Comparison of ENCODE assay signal across 8 mouse cellular contexts in genomic region chr11:88086737-88087627, GRCm38 (mm10). TPM values are rescaled to one million over a fixed set of nuclear protein-coding genes. Genes with fewer than 3 reads are reported as not detected.
DNase-seq lines count a peak whose midpoint lies in the region; ATAC-seq lines count a peak whose summit lies in the region.

No protein-coding gene starts in this region.

- DNase-seq in adrenal gland, postnatal 10 days: peak; percentile 94
- peak; percentile 91 for DNase-seq in embryo, embryonic 9.5 days (ENCODE audit: extremely low spot score)
- DNase-seq in gastrocnemius, postnatal 4 days (ENCODE audit: low spot score in 2 of 2): peak; percentile 88 to 94
- peak; percentile 90 to 95 for DNase-seq in left cerebral cortex, postnatal 10 days (ENCODE audit: extremely low spot score in 1 of 2, low spot score in 2 of 2)
- peak; percentile 89 to 92 for DNase-seq in right cerebral cortex, adult 2 months (ENCODE audit: low spot score in 2 of 2)
- peak; percentile 60 for DNase-seq in urinary bladder, adult 2 months (ENCODE audit: low spot score)

- 6% methylated on average over 25 of the region's 25 CpGs for WGBS in intestine, embryonic 15.5 days

- H3K27me3 ChIP-seq in intestine, embryonic 15.5 days (replicated peaks): no peaks in the 10 kb centered on the region
- no peaks in the 10 kb centered on the region for H3K27me3 ChIP-seq in megakaryocyte, embryonic 14.5 days (replicated peaks)

- peak overlapping the region; percentile 63 for H3K27ac ChIP-seq in intestine, embryonic 15.5 days

- intact Hi-C loops in left cerebral cortex, postnatal 10 days (cut with DNase I): no loop called here

- no peaks in the 10 kb centered on the region for H3K9me3 ChIP-seq in intestine, embryonic 15.5 days
- no peaks in the 10 kb centered on the region; the same call in 1 of the 2 replicates for H3K9me3 ChIP-seq in megakaryocyte, embryonic 14.5 days

- peak overlapping the region; percentile 64 for H3K4me2 ChIP-seq in intestine, embryonic 15.5 days (replicated peaks)

- peak; percentile 98 for ATAC-seq in intestine, embryonic 15.5 days

- peak overlapping the region; percentile 23 for H3K4me3 ChIP-seq in intestine, embryonic 15.5 days (replicated peaks)
- H3K4me3 ChIP-seq in megakaryocyte, embryonic 14.5 days (replicated peaks): peak overlapping the region; percentile 87

- 0 out of 2 replicates have a peak, but pooled peaks cover 8% of the 10 kb centered on the region for H3K4me1 ChIP-seq in intestine, embryonic 15.5 days (replicated peaks)
- H3K4me1 ChIP-seq in megakaryocyte, embryonic 14.5 days: peaks cover 100% of the 10 kb centered on the region

- peak overlapping the region; percentile 11; the same call in 1 of the 2 replicates for H3K9ac ChIP-seq in intestine, embryonic 15.5 days

- H3K36me3 ChIP-seq in intestine, embryonic 15.5 days: 0 out of 2 replicates have a peak, but pooled peaks cover 5% of the 10 kb centered on the region
- H3K36me3 ChIP-seq in megakaryocyte, embryonic 14.5 days (replicated peaks; ENCODE audit: low read length): peaks cover 58% of the 10 kb centered on the region

RNA-seq across cellular contexts. Expression of gene Cuedc1, which starts 10.9 kb away (rescaled TPM):
- 10 to 100 TPM; 32.4 to 43.1 TPM for total RNA-seq in adrenal gland, postnatal 10 days (2021)
- 10 to 100 TPM; 47.4 to 53.8 TPM for total RNA-seq in gastrocnemius, postnatal 4 days (2021)
- 14.2 and 17.6 TPM in 2 replicates for polyA plus RNA-seq in intestine, embryonic 15.5 days (2015; fragmentation: Nextera tagmentation; extraction: Ambion mirVana)
- total RNA-seq in left cerebral cortex, postnatal 10 days (2021): 10 to 100 TPM; 37.1 to 43.6 TPM
- 294 and 346 TPM in 2 replicates for polyA plus RNA-seq in megakaryocyte, embryonic 14.5 days (2012; ENCODE audit: insufficient read depth, low replicate concordance)
- 62.4 and 86.0 TPM in 2 replicates for polyA plus RNA-seq in urinary bladder, adult 2 months (2012; rRNA removed)

RNA-seq across cellular contexts. Expression of gene Vezf1, which starts 18.9 kb away (rescaled TPM):
- total RNA-seq in adrenal gland, postnatal 10 days (2021): 10 to 100 TPM; 37.8 to 41.3 TPM
- total RNA-seq in gastrocnemius, postnatal 4 days (2021): 10 to 100 TPM; 39.5 to 44.8 TPM
- 30.4 and 32.4 TPM in 2 replicates for polyA plus RNA-seq in intestine, embryonic 15.5 days (2015; fragmentation: Nextera tagmentation; extraction: Ambion mirVana)
- total RNA-seq in left cerebral cortex, postnatal 10 days (2021): 10 to 100 TPM; 23.6 to 25.5 TPM
- 5.8 and 9.9 TPM in 2 replicates for polyA plus RNA-seq in megakaryocyte, embryonic 14.5 days (2012; ENCODE audit: insufficient read depth, low replicate concordance)
- 33.6 and 47.4 TPM in 2 replicates for polyA plus RNA-seq in urinary bladder, adult 2 months (2012; rRNA removed)

RNA-seq across cellular contexts. Expression of gene Srsf1, which starts 39.8 kb away (rescaled TPM):
- 100 to 1,000 TPM; 198 to 256 TPM for total RNA-seq in adrenal gland, postnatal 10 days (2021)
- total RNA-seq in gastrocnemius, postnatal 4 days (2021): 100 to 1,000 TPM; 171 to 215 TPM
- 237 and 244 TPM in 2 replicates for polyA plus RNA-seq in intestine, embryonic 15.5 days (2015; fragmentation: Nextera tagmentation; extraction: Ambion mirVana)
- total RNA-seq in left cerebral cortex, postnatal 10 days (2021): 100 to 1,000 TPM; 172 to 198 TPM
- polyA plus RNA-seq in megakaryocyte, embryonic 14.5 days (2012; ENCODE audit: insufficient read depth, low replicate concordance): 25.7 and 74.9 TPM in 2 replicates
- 240 and 325 TPM in 2 replicates for polyA plus RNA-seq in urinary bladder, adult 2 months (2012; rRNA removed)

Comparison
In these comparisons a context has a peak if more than half of its experiments do, and no peak if none do; other contexts are left out.
1. Peak in every context shown above with its lines: DNase-seq, ATAC-seq, H3K4me3 ChIP-seq and H3K27ac ChIP-seq.